Mouse (Mus musculus) limb, embryonic 13.5 days (tissue): ENCODE results near the gene Myadml2. TPM values are rescaled to one million over a fixed set of nuclear protein-coding genes. Genes with fewer than 3 reads are reported as not detected.

Experiments
- ATAC-seq: fragments of 200-750 bp; cut with Nextera tagmentation; 2 replicates; pipeline ENCODE4 v1.8.0; 2017; ENCODE audit warnings: low read depth, moderate number of reproducible peaks, moderate TSS enrichment; ENCODE audit not compliant: low FRiP score
- H3K27ac ChIP-seq: fragments of 300-500 bp; sonication (generic); 2 replicates; pipeline ENCODE4 v1.5.1; 2015; ENCODE audit warnings: inconsistent platforms, mild to moderate bottlenecking, moderate library complexity
- H3K27me3 ChIP-seq: fragments of 300-500 bp; sonication (generic); 2 replicates; pipeline ENCODE4 v1.6.1; 2015; ENCODE audit warnings: mild to moderate bottlenecking, inconsistent platforms
- H3K36me3 ChIP-seq: fragments of 300-500 bp; sonication (generic); 2 replicates; pipeline ENCODE4 v1.6.1; 2015; ENCODE audit warnings: inconsistent platforms, mild to moderate bottlenecking, moderate library complexity
- H3K4me1 ChIP-seq: fragments of 300-500 bp; sonication (generic); 2 replicates; pipeline ENCODE4 v1.6.1; 2015; ENCODE audit warnings: inconsistent platforms
- H3K4me2 ChIP-seq: fragments of 300-500 bp; sonication (generic); replicated peaks from 2 replicates; pipeline ENCODE4 v1.6.1; 2015; ENCODE audit warnings: inconsistent platforms, mild to moderate bottlenecking, moderate library complexity
- H3K4me3 ChIP-seq: fragments of 300-500 bp; sonication (generic); 2 replicates; pipeline ENCODE4 v1.5.1; 2015; ENCODE audit warnings: moderate library complexity, mild to moderate bottlenecking, inconsistent platforms
- H3K9ac ChIP-seq: fragments of 300-500 bp; sonication (generic); 2 replicates; pipeline ENCODE4 v1.6.1; 2015; ENCODE audit warnings: mild to moderate bottlenecking, inconsistent platforms
- H3K9me3 ChIP-seq: fragments of 300-500 bp; sonication (generic); 2 replicates; pipeline ENCODE4 v1.6.1; 2016; ENCODE audit warnings: inconsistent platforms
- WGBS: fragments of 180-500 bp; shearing (Covaris S2); methylation state at CpG from one replicate; pipeline ENCODE4 v1.1.7; 2015; 5-methylcytosine and 5-hydroxymethylcytosine counted together
- polyA plus RNA-seq: library from polyadenylated mRNA; unstranded; fragments of >200 nt; fragmentation: Nextera tagmentation; extraction: Ambion mirVana; gene quantifications from 2 replicates; pipeline ENCODE4 v1.2.1, GENCODE M21; 2015

Gene Myadml2
- polyA plus RNA-seq, 1 experiment from 2014 or later: 0.36 TPM

GRCm38 (mm10) chr11:120659509-120660300, 11.7 kb upstream of the Myadml2 start:
- peak; percentile 4; the same call in 1 of the 2 replicates for ATAC-seq
- Histone ChIP-seq H3K36me3 (no peaks in the 10 kb centered on the region), H3K4me3 (peak overlapping the region; percentile 51), H3K9me3 (no peaks in the 10 kb centered on the region), H3K4me2 (peak overlapping the region; percentile 81), H3K9ac (peak overlapping the region; percentile 57), H3K27ac (no peak overlapping the region), H3K27me3 (peaks cover 71% of the 10 kb centered on the region), H3K4me1 (peaks cover 29% of the 10 kb centered on the region)
- 1% methylated on average over 50 of the region's 50 CpGs for WGBS

DNA sequence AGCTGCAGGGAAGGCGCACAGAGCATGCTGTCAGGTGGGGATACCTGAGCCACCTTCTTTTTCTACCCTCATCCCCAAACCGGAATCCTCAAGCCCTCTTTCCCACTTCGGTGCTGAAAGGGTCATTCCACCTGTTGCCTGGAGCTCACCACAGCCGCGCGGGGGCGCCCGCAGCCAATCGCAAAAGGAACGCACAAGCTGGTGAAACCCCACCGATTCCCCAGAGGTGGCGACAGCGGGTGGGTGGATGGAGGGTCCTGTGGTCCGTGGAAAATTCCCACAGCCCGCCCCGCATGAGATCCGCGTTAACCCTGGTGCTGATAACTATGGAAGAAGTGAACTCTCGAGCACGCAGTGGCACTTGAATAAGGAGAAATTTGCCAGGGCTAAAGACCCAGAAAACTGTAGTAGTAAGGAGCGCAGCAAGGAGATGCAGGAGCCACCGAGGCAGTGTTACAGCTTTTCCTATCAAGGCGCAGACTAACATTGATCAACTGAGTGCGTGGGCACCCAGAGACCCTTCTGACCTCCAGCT, 11.0 kb upstream of the Myadml2 start:
- WGBS: 2% methylated on average over 24 of the region's 24 CpGs
- Histone ChIP-seq H3K4me2 (peak overlapping the region; percentile 81), H3K27ac (no peak overlapping the region), H3K9me3 (no peaks in the 10 kb centered on the region), H3K36me3 (no peaks in the 10 kb centered on the region), H3K4me3 (peak overlapping the region; percentile 51), H3K9ac (0 out of 2 replicates have a peak overlapping the region, but pooled peaks have one; percentile 14), H3K27me3 (peaks cover 70% of the 10 kb centered on the region), H3K4me1 (peaks cover 29% of the 10 kb centered on the region)
- ATAC-seq: no peak

GRCm38 (mm10) chr11:120657301-120657700, 9.3 kb upstream of the Myadml2 start:
- Histone ChIP-seq H3K36me3 (no peaks in the 10 kb centered on the region), H3K27me3 (peaks cover 55% of the 10 kb centered on the region), H3K27ac (no peak overlapping the region), H3K4me3 (no peak overlapping the region), H3K4me1 (peaks cover 29% of the 10 kb centered on the region), H3K9me3 (no peaks in the 10 kb centered on the region), H3K9ac (no peak overlapping the region), H3K4me2 (no peak overlapping the region)
- WGBS: 76% methylated on average over 4 of the region's 4 CpGs
- ATAC-seq: no peak

- H3K4me3 ChIP-seq: no peak overlapping the region
- H3K36me3 ChIP-seq: no peaks in the 10 kb centered on the region
- no peaks in the 10 kb centered on the region for H3K9me3 ChIP-seq
- no peak overlapping the region for H3K9ac ChIP-seq
- peaks cover 29% of the 10 kb centered on the region for H3K27me3 ChIP-seq
- ATAC-seq: no peak
- peaks cover 12% of the 10 kb centered on the region for H3K4me1 ChIP-seq
- WGBS: 74% methylated on average over 3 of the region's 3 CpGs
- no peak overlapping the region for H3K4me2 ChIP-seq
- H3K27ac ChIP-seq: no peak overlapping the region
Observed at GRCm38 (mm10) chr11:120654741-120655140, 6.8 kb upstream of the Myadml2 start.

DNA sequence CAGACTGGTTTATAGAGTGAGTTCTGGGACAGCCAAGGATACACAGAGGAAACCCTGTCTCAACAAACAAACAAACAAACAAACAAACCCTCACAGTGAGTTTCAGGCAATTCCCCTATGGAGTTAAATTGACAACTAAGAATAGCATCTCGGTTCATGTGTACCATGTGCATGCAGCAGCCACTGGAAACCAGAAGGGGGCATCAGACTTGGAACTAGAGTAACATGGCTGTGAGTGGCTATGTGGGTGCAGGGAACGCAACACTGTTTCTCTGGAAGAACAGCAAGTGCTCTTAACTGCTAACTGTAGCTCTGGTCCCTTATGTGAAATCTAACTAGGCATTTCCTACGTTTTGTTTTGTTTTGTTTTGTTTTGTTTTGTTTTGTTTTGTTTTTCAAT, 3.9 kb upstream of the Myadml2 start:
- Histone ChIP-seq H3K27ac (no peak overlapping the region), H3K27me3 (peaks cover 14% of the 10 kb centered on the region), H3K4me1 (peaks cover 9% of the 10 kb centered on the region), H3K9me3 (no peaks in the 10 kb centered on the region), H3K4me2 (no peak overlapping the region), H3K4me3 (no peak overlapping the region), H3K9ac (no peak overlapping the region), H3K36me3 (no peaks in the 10 kb centered on the region)
- WGBS: 68% methylated on average over 3 of the region's 3 CpGs
- no peak for ATAC-seq

DNA sequence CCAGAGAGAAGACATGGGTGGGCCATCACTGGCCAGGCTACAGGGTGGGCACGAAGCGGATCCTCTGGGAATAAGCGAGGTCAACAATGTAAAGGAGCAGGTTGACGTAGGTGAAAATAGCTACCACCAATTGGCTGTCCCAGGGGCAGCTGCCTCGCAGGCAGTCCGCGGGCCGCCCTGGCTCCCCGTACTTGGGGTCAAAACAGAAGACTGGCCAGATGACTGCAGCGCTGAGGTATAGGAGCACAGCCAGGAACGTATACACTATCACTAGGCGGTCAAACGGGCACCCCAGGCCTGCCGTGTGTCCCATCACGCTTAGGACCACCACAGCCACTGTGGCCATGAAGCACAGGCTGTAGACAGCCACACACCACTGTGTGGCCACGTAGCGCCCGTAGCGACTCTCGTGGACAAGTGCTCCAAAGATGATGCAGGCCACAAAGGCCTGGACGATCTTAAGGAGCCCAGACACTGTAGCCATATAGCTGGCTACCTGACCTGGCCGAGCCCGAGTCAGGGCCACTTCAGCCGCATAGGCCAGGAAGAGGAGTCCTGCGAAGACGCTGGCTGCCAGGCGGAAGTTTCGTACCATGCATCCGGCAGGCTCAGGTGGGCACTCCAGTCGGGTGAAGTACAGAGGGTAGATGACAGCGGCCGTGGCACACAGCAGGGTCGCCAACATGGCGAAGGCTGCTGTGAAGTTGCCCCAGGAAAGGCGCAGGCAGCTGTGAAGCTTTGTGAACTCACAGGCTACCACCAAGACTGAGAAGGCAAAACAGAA, 719 bp downstream of the Myadml2 start:
- WGBS: 78% methylated on average over 35 of the region's 35 CpGs

GRCm38 (mm10) chr11:120643601-120643987, 4.4 kb downstream of the Myadml2 start, which contains the start of gene Pycr1:
Pycr1 (minus strand) TSS chr11:120643769.
- Histone ChIP-seq H3K36me3 (no peaks in the 10 kb centered on the region), H3K27me3 (peaks cover 25% of the 10 kb centered on the region), H3K27ac (peak within 1 kb of the TSS; percentile 72), H3K4me3 (peak within 1 kb of the TSS; percentile 55), H3K9me3 (no peaks in the 10 kb centered on the region), H3K4me1 (peaks cover 33% of the 10 kb centered on the region), H3K4me2 (peak within 1 kb of the TSS; percentile 89), H3K9ac (peak within 1 kb of the TSS; percentile 78)
- peak; percentile 99 for ATAC-seq
- under 1% methylated on average over 15 of the region's 15 CpGs for WGBS

More for the DNA sequence above, 719 bp downstream of the Myadml2 start:
- Histone ChIP-seq H3K4me2 (peak overlapping the region; percentile 48), H3K4me3 (no peak overlapping the region), H3K9ac (no peak overlapping the region), H3K36me3 (no peaks in the 10 kb centered on the region), H3K9me3 (no peaks in the 10 kb centered on the region), H3K27ac (no peak overlapping the region), H3K4me1 (peaks cover 23% of the 10 kb centered on the region), H3K27me3 (peaks cover 18% of the 10 kb centered on the region)
- no peak for ATAC-seq

DNA sequence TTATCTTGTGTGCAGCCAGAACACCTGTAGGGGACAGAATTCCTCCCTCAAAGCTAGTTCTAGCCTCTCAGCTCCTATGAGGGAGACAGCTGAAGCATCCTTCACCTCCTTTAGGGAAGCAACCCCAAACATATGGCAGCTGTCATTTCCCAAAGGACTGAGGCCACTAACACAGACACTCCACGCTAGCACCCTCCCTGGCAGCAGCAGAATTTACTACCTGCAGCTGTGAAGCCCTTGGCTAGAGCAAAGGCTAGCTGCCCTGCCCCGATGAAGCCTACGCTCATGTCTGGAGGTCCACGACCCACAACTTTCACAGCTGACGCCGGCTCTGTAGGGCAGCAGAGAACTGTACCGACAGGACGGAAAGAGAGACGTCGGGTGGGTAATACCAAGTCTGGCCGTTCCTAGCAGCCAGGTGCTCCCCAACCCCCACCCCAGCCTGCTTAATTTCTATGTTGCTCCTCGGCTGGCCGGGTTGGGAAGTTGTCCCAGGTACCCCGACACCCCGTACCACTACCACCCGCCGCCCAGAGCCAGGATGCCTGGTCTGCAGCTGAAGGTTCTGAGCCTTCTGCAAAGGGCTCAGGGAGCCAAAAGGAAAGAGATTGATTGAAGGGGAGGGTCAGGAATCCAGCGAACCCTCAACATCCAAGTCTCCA, 4.9 kb downstream of the Myadml2 start:
- peak; percentile 60 for ATAC-seq

GRCm38 (mm10) chr11:120641869-120642268, 6.1 kb downstream of the Myadml2 start:
- no peak for ATAC-seq
- H3K4me3 ChIP-seq: peak overlapping the region; percentile 55; the same call in 1 of the 2 replicates
- no peak overlapping the region for H3K27ac ChIP-seq
- H3K27me3 ChIP-seq: peaks cover 11% of the 10 kb centered on the region
- H3K4me1 ChIP-seq: peaks cover 24% of the 10 kb centered on the region
- H3K4me2 ChIP-seq: peak overlapping the region; percentile 89
- H3K9ac ChIP-seq: peak overlapping the region; percentile 78
- no peaks in the 10 kb centered on the region for H3K9me3 ChIP-seq
- no peaks in the 10 kb centered on the region for H3K36me3 ChIP-seq
- WGBS: 77% methylated on average over 8 of the region's 8 CpGs

More for the DNA sequence above, 4.9 kb downstream of the Myadml2 start:
- H3K27ac ChIP-seq: peak overlapping the region; percentile 72
- H3K4me3 ChIP-seq: peak overlapping the region; percentile 55
- H3K4me2 ChIP-seq: peak overlapping the region; percentile 89
- peaks cover 30% of the 10 kb centered on the region for H3K4me1 ChIP-seq
- under 1% methylated on average over 18 of the region's 18 CpGs for WGBS
- no peaks in the 10 kb centered on the region for H3K9me3 ChIP-seq
- no peaks in the 10 kb centered on the region for H3K36me3 ChIP-seq
- H3K9ac ChIP-seq: peak overlapping the region; percentile 78
- peaks cover 23% of the 10 kb centered on the region for H3K27me3 ChIP-seq

DNA sequence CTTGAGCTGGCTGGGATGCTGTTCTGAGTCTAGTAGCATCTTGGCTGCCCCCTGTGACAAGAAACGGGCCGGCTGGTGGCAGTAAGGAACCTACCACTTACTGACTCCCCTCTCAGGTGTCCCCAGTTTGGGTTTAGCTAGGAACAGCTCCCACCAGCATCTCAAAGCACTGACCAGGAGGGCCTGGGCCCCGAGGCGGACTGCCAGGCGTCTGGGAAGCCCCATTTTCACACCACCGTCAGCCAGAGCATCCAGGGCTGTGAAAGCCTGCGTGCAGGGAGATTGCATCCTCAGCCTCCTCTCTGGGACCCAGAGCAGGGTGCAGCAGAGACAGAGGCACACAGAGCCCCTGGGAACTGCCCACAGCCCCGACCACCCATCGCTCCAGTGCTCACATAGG, 6.7 kb downstream of the Myadml2 start:
- H3K27me3 ChIP-seq: peaks cover 9% of the 10 kb centered on the region; the same call in 1 of the 2 replicates
- no peak overlapping the region for H3K4me3 ChIP-seq
- 0 out of 2 replicates have a peak overlapping the region, but pooled peaks have one; percentile 3 for H3K4me2 ChIP-seq
- WGBS: 50% methylated on average over 9 of the region's 9 CpGs
- peaks cover 24% of the 10 kb centered on the region for H3K4me1 ChIP-seq
- H3K9me3 ChIP-seq: no peaks in the 10 kb centered on the region
- peak overlapping the region; percentile 27 for H3K9ac ChIP-seq
- no peaks in the 10 kb centered on the region for H3K36me3 ChIP-seq
- ATAC-seq: no peak
- H3K27ac ChIP-seq: no peak overlapping the region

- Histone ChIP-seq H3K4me3 (no peak overlapping the region), H3K9ac (no peak overlapping the region), H3K27ac (no peak overlapping the region), H3K4me2 (no peak overlapping the region), H3K36me3 (no peaks in the 10 kb centered on the region), H3K4me1 (peaks cover 31% of the 10 kb centered on the region), H3K9me3 (no peaks in the 10 kb centered on the region), H3K27me3 (no peaks in the 10 kb centered on the region)
- no peak for ATAC-seq
- 82% methylated on average over 5 of the region's 5 CpGs for WGBS
Observed at GRCm38 (mm10) chr11:120634810-120635209, 13.1 kb downstream of the Myadml2 start.
